Mouse (Mus musculus) ES-E14 (cell line): ENCODE results near the gene Cacna2d1. TPM values are rescaled to one million over a fixed set of nuclear protein-coding genes. Genes with fewer than 3 reads are reported as not detected.

Experiments used
- DNase-seq: peaks from one replicate; pipeline ENCODE4 v3.0.0-alpha.2; 2013; ENCODE audit warnings: low read depth, low spot score
- H3K27ac ChIP-seq: 2 replicates; pipeline ENCODE4 v1.5.1; 2012; ENCODE audit warnings: low read depth, mild to moderate bottlenecking, low read length, moderate library complexity, mixed read lengths; ENCODE audit not compliant: poor library complexity, insufficient read depth, severe bottlenecking
- H3K36me3 ChIP-seq: 2 replicates; pipeline ENCODE4 v1.6.1; 2012; ENCODE audit warnings: mild to moderate bottlenecking, low read length, moderate library complexity, mixed read lengths; ENCODE audit not compliant: control insufficient read depth, poor library complexity, insufficient read depth, severe bottlenecking
- H3K4me1 ChIP-seq, 2 experiments: fragments of 150-350 bp in 1 of 2; sonication (generic) in 1 of 2; 2 replicates each; pipeline ENCODE4 v1.6.1; 2012; ENCODE audit warnings: low read length in 2 of 2, mild to moderate bottlenecking in 1 of 2, mixed read lengths in 1 of 2; ENCODE audit not compliant: control insufficient read depth in 2 of 2, insufficient read depth in 2 of 2, poor library complexity in 1 of 2
- H3K4me3 ChIP-seq, 2 experiments: fragments of 150-350 bp in 1 of 2; sonication (generic) in 1 of 2; 2 replicates each; pipeline ENCODE4 v1.5.1; 2012; ENCODE audit warnings: low read length in 2 of 2, low read depth in 1 of 2, mild to moderate bottlenecking in 1 of 2, mixed read lengths in 1 of 2; ENCODE audit not compliant: insufficient read depth in 1 of 2, poor library complexity in 1 of 2, severe bottlenecking in 1 of 2
- H3K9ac ChIP-seq: 2 replicates; pipeline ENCODE4 v1.6.1; 2012; ENCODE audit warnings: low read depth, mild to moderate bottlenecking, low read length, mixed read lengths; ENCODE audit not compliant: poor library complexity, insufficient read depth, severe bottlenecking
- H3K9me3 ChIP-seq: fragments of 150-350 bp; sonication (generic); 2 replicates; pipeline ENCODE4 v1.6.1; 2012; ENCODE audit warnings: low read depth, mild to moderate bottlenecking, low read length; ENCODE audit not compliant: control insufficient read depth, insufficient read depth
- CHD2 ChIP-seq: IDR thresholded peaks from 2 replicates; pipeline ENCODE4 v1.6.1; 2014; ENCODE audit warnings: mild to moderate bottlenecking, low read depth, low read length, inconsistent platforms
- HCFC1 ChIP-seq: IDR thresholded peaks from 2 replicates; pipeline ENCODE4 v1.6.1; 2012; ENCODE audit warnings: low read length, inconsistent platforms, borderline replicate concordance; ENCODE audit not compliant: insufficient read depth
- MAFK ChIP-seq: IDR thresholded peaks from 2 replicates; pipeline ENCODE4 v1.6.1; 2014; ENCODE audit warnings: mild to moderate bottlenecking, low read depth, low read length, inconsistent platforms; ENCODE audit not compliant: insufficient read depth
- ZC3H11A ChIP-seq: IDR thresholded peaks from 2 replicates; pipeline ENCODE4 v1.6.1; 2012; ENCODE audit warnings: low read depth, mild to moderate bottlenecking, inconsistent platforms, low read length, borderline replicate concordance
- ZNF384 ChIP-seq: IDR thresholded peaks from 2 replicates; pipeline ENCODE4 v1.6.1; 2012; ENCODE audit warnings: low read depth, low read length, inconsistent platforms
- in situ Hi-C, 2 experiments: fragments of 600-800 bp; cut with MboI; formaldehyde crosslinking; loops; one replicate each; pipeline ENCODE4 v1.15.1; 2025; ENCODE audit warnings: low sequenced_read_pairs in 2 of 2, inconsistent platforms in 1 of 2; ENCODE audit not compliant: unreplicated experiment in 2 of 2
- total RNA-seq: library from RNA; depleted of rRNA; stranded (reverse); fragments of 300-350 nt; gene quantifications from 2 replicates; pipeline ENCODE4 v1.2.3, GENCODE M21; 2012

Cacna2d1 gene
- total RNA-seq, 1 experiment: 6.1 TPM

- H3K9ac ChIP-seq: no peak overlapping the region
- TF ChIP-seq MAFK (no peak), HCFC1 (no peak), ZC3H11A (no peak), ZNF384 (no peak), CHD2 (no peak)
- H3K27ac ChIP-seq: no peak overlapping the region
- H3K36me3 ChIP-seq: no peaks in the 10 kb centered on the region
- in situ Hi-C loops: no loop called here
- no peak for DNase-seq
- no peaks in the 10 kb centered on the region for H3K9me3 ChIP-seq
- no peak overlapping the region for H3K4me3 ChIP-seq
- H3K4me1 ChIP-seq: no peaks in the 10 kb centered on the region; a peak in 1 of 4 replicates
These were observed 253.4 kb downstream of the Cacna2d1 start for GRCm38 (mm10) chr5:16187931-16188330.

- DNase-seq: no peak
- in situ Hi-C loops: no loop called here
- no peak overlapping the region for H3K4me3 ChIP-seq
- H3K9me3 ChIP-seq: no peaks in the 10 kb centered on the region
- TF ChIP-seq HCFC1 (no peak), MAFK (no peak), ZNF384 (no peak), ZC3H11A (no peak), CHD2 (no peak)
- no peaks in the 10 kb centered on the region; a peak in 1 of 4 replicates for H3K4me1 ChIP-seq
- H3K27ac ChIP-seq: no peak overlapping the region
- H3K36me3 ChIP-seq: no peaks in the 10 kb centered on the region
- H3K9ac ChIP-seq: no peak overlapping the region
These were observed 255.4 kb downstream of the Cacna2d1 start for GRCm38 (mm10) chr5:16189878-16190277.

GRCm38 (mm10) chr5:16191165-16191564 lies 256.7 kb downstream of the Cacna2d1 start:
- in situ Hi-C loops: no loop called here
- H3K4me3 ChIP-seq: no peak overlapping the region
- no peak overlapping the region for H3K9ac ChIP-seq
- no peaks in the 10 kb centered on the region for H3K4me1 ChIP-seq
- TF ChIP-seq ZNF384: no peak
- TF ChIP-seq MAFK: no peak
- TF ChIP-seq CHD2: no peak
- no peak for TF ChIP-seq HCFC1
- no peak for TF ChIP-seq ZC3H11A
- DNase-seq: no peak
- H3K27ac ChIP-seq: no peak overlapping the region
- H3K9me3 ChIP-seq: no peaks in the 10 kb centered on the region
- H3K36me3 ChIP-seq: no peaks in the 10 kb centered on the region

- H3K9me3 ChIP-seq: no peaks in the 10 kb centered on the region
- no peaks in the 10 kb centered on the region for H3K36me3 ChIP-seq
- no peak overlapping the region for H3K4me3 ChIP-seq
- in situ Hi-C loops: no loop called here
- no peak overlapping the region for H3K27ac ChIP-seq
- DNase-seq: no peak
- H3K9ac ChIP-seq: no peak overlapping the region
- TF ChIP-seq ZC3H11A: no peak
- no peaks in the 10 kb centered on the region for H3K4me1 ChIP-seq
These were observed 265.3 kb downstream of the Cacna2d1 start for GRCm38 (mm10) chr5:16199816-16200215.

- TF ChIP-seq CHD2 (no peak), HCFC1 (no peak), MAFK (no peak), ZNF384 (no peak), ZC3H11A (no peak)
- no peak overlapping the region for H3K27ac ChIP-seq
- no peaks in the 10 kb centered on the region for H3K4me1 ChIP-seq
- no peaks in the 10 kb centered on the region for H3K9me3 ChIP-seq
- no peak for DNase-seq
- H3K9ac ChIP-seq: no peak overlapping the region
- H3K36me3 ChIP-seq: no peaks in the 10 kb centered on the region
- in situ Hi-C loops: no loop called here
- H3K4me3 ChIP-seq: no peak overlapping the region
These were observed 287.5 kb downstream of the Cacna2d1 start for GRCm38 (mm10) chr5:16221960-16222359.
